Mouse (Mus musculus) cerebellum, adult 8-10 months (tissue): ENCODE data around the gene Ltbp3.

Experiments used
- DNase-seq: peaks from one replicate; pipeline ENCODE4 v3.0.0; 2022

The Ltbp3 gene

GRCm38 (mm10) chr19:5724549-5724941 is 16.2 kb upstream of the Ltbp3 start:
- no peak for DNase-seq

- no peak for DNase-seq
These were observed 15.5 kb upstream of the Ltbp3 start for GRCm38 (mm10) chr19:5725029-5725707.

- DNase-seq: no peak
These were observed 14.8 kb upstream of the Ltbp3 start, which contains the start of gene Ehbp1l1 for GRCm38 (mm10) chr19:5725767-5726515. Gene Ehbp1l1, minus strand, starts transcription at chr19:5726317.

- DNase-seq: no peak
These were observed 13.6 kb upstream of the Ltbp3 start for GRCm38 (mm10) chr19:5726961-5727578.

- DNase-seq: peak; percentile 87
These were observed 13.0 kb upstream of the Ltbp3 start for GRCm38 (mm10) chr19:5727701-5728100.

- peak; percentile 61 for DNase-seq
These were observed 11.9 kb upstream of the Ltbp3 start for GRCm38 (mm10) chr19:5728631-5729443.

DNA sequence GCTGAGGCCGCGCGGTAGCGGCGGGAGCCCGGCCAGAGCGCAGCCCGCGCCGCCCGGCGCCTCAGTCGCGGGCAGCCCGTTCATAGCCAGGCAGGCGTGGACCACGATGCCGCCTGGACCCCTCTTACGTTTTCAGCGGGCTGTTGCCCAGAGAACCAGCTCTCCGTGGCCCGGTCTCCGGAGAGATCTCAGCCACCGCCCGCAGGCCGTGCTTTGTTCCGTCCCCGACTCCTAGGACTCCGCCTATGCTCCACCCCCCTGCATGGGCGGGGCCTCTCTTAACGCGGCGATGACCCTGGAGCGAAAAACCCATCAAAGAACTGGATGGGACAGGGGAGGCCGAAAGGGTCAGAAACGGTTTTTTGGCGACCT is 11.3 kb upstream of the Ltbp3 start, which contains the start of gene Fam89b:
Gene Fam89b (minus strand): TSS at position 210 of the 372 bp plus-strand sequence.
- DNase-seq: peak; percentile 77

- DNase-seq: peak; percentile 52
These were observed 10.2 kb upstream of the Ltbp3 start for GRCm38 (mm10) chr19:5730314-5731186.

DNA sequence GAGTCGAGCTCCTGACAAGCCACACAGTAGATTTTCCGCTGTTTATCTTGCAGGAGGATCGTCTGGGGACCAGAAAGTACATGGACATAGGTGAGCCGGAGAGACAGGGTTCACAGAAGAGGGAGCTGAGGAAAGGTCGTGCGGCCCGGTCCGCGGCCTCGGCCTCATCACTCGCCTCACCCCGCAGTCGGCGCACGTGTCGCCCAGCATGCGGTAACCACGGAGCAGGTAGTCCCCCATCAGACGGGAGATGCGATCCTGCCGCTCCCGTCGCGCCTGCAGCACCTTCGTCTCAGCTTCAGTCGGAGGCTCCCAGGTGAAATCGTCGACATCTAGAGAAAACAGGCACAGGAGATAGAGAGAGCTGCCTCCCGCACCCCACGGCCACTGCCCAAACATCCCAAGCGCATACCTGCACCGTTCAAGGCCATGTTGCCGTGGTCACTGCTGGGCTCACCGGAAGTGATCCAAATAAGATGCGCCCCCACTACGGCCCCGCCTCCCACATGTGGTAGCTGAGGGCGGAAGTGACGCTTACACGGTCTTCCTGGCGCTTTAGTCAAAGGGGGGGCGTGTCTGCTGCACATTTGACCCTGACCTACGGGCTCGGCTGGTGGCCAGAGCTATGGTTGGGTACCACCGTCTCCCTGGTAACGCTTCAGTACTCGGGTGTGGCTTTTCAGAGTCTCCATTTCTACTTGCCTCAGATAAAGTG is 9.3 kb upstream of the Ltbp3 start:
- DNase-seq: peak; percentile 89

DNA sequence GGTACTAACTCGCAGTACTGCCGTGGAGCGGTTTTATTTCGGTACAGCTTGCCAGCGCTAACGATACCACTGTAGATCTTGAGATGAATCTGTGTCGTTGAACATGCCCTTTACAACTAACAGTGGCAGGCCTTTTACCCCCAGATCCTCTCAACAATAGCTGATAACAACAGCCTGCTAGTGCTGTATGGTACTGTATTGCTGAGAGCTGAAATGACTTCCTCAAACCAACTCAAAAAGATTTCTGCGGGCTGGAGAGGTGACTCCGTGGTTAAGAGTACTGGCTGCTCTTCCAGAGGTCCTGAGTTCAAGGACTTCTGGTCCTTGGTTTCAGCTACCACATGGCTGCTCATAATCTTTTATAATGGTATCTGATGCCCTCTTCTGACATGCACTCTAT is 6.4 kb upstream of the Ltbp3 start:
- no peak for DNase-seq

- DNase-seq: no peak
These were observed 1.3 kb upstream of the Ltbp3 start for GRCm38 (mm10) chr19:5739446-5739845.

- peak; percentile 81 for DNase-seq
These were observed 1.0 kb downstream of the Ltbp3 start for GRCm38 (mm10) chr19:5741641-5742240.

DNA sequence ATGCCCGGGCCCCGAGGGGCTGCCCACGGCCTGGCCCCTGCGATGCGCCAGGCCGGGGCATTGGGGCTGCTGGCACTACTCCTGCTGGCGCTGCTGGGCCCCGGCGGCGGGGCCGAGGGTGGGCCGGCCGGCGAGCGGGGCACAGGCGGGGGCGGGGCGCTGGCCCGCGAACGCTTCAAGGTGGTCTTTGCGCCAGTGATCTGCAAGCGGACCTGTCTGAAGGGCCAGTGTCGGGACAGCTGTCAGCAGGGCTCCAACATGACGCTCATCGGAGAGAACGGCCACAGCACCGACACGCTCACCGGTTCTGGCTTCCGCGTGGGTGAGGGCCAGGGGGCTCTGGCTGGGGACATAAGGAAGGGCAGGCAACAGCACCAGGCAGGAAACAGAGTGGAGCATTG is 1.5 kb downstream of the Ltbp3 start:
- peak; percentile 52 for DNase-seq

DNA sequence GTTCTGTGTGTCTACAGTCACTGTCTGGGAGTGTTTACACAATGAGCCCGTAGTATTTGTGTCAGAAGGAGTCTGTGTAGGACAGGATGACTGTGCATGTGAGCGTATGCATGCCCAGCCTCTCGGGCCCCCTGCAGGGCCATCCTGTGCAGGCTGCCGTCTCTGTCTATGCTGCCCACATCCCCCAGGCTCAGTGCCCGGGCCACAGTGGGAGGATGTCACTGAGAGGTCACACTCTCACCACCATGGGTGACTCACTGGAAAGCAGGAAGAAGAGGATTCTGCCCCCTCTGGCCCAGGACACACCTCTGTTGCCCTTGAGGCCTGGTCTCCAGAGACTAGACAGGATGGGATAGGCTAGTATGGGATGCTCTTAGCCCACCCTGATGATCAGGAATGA is 2.9 kb downstream of the Ltbp3 start:
- DNase-seq: peak; percentile 53

DNA sequence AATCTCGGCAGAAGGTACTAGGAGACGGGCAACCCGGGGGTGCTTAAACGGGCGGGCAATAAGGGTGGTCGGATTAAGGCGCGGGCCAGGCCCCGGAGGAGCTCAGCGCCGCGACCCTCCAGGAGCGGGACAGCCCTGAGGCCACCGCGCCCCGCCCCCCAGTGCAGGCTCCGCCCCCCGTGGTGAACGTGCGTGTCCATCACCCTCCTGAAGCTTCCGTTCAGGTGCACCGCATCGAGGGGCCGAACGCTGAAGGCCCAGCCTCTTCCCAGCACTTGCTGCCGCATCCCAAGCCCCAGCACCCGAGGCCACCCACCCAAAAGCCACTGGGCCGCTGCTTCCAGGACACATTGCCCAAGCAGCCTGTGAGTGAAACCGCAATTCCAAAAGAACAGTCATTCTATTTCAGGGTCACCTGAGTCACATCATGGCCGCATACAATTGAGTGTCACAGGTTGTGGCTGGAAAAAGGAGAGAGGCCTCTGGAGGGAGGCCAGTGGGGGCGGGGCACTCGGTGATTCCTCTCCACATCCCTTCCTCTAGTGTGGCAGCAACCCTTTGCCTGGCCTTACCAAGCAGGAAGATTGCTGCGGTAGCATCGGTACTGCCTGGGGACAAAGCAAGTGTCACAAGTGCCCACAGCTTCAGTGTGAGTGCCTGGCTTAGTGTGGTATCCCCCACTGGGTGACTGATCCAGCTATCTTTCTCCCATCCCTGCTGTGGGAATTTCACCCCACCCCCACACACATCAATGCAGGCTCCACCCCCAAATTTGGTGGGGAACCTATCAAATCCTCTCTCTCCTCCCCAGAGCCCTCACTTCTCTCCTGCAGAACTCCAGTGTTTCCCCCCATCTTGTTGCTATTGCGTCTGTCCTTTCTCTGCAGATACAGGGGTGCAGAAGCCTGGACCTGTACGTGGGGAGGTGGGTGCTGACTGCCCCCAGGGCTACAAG is 5.3 kb downstream of the Ltbp3 start:
- peak; percentile 29 for DNase-seq

GRCm38 (mm10) chr19:5746907-5747363 is 6.2 kb downstream of the Ltbp3 start:
- no peak for DNase-seq

DNA sequence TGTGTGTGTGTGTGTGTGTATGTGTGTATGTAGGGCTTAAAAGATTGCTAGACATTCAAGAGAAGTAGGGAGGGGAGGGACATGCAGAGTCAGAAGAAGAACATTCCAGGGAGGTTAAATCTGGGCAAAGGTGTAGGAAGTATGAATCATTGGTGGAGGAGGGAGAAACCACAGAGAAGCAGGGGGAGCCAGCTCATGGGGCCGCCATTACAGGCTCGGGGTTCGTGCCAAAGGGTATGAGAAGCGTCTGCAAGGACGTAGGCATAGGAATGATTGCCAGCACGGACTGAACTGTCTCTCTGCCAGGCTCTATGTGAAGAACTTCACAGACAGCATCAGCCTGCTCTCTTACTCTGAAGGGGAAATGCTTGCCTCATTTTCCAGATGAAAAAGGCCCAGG is 8.8 kb downstream of the Ltbp3 start:
- DNase-seq: no peak

- no peak for DNase-seq
These were observed 10.2 kb downstream of the Ltbp3 start for GRCm38 (mm10) chr19:5750951-5751350.

DNA sequence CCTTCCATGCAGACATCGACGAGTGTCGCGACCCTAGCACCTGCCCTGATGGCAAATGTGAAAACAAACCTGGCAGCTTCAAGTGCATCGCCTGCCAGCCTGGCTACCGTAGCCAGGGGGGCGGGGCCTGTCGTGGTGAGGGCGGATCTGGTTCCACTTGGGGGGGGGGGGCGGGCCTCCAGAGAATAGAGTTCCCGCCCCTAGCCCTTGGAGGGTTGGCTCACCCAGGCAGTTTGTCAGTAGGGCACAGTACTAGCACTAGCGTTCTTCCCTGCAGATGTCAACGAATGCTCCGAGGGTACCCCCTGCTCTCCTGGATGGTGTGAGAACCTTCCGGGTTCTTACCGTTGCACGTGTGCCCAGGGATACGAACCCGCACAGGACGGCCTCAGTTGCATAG is 11.0 kb downstream of the Ltbp3 start:
- DNase-seq: no peak
